Mouse (Mus musculus) thymus, postnatal 36 days (tissue): ENCODE data around the gene Mitf.

ENCODE experiments used
- DNase-seq, 2 experiments: peaks; one replicate each; pipeline ENCODE4 v3.0.0; 2022; ENCODE audit warnings: mixed read lengths in 2 of 2

Mitf gene

DNA sequence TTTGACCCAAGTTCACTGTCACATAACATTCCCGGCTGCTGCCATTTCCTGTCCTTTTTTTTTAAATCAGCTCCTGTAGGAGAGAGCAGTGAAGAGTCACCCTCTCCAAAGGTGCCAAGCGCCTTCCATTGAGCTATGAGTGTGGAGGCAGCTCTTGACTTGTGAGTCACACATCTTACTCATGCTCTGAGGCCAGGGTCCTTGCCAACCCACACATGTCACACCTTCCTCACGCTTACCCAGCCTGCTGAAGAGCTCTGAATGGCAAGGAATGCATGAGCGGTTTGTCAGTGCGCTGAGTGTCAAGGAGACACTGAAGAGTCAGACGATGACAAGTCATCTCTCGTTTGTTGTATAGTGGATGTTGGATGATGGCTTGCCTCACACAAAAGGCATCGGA is 146.0 kb downstream of the Mitf start:
- no peak for DNase-seq

DNA sequence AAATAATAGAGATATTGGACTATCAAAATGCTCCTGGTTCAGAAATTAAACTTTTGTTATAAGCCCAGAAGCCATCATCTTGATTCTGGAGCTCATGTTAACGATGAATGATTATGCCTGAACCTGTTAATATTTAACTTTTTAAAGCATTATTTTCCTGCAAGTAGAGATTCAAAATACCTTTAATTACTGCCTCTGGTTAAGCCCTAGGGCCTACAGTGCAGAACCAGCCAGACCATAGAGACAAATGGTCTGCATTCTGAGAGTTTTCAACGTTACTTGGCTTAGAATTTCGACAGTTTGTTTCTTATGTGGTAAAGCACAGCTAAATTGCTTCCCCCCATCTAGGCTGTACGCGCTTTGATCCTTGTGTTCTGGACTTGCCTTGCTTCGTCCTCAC is 149.3 kb downstream of the Mitf start:
- DNase-seq = no peak

DNA sequence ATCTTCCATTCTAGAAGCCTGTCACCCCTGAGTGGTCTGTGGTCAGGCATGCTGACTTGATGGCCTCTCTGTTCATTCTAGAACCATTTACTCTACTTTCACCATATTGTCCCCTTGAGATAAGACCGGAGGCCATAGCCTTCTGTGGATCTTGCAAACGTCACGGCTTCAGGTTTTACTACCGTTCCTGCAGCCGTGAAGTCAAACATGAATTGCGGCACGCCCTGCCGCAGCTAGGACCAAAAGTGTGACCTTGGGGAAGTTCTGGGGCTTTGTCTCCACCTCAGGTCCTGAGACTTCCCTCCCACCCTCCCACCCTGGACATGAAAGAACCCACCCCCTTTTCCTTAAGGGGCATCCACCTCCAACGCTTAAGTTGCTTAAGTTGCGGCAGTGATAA is 149.8 kb downstream of the Mitf start:
- no peak for DNase-seq

DNA sequence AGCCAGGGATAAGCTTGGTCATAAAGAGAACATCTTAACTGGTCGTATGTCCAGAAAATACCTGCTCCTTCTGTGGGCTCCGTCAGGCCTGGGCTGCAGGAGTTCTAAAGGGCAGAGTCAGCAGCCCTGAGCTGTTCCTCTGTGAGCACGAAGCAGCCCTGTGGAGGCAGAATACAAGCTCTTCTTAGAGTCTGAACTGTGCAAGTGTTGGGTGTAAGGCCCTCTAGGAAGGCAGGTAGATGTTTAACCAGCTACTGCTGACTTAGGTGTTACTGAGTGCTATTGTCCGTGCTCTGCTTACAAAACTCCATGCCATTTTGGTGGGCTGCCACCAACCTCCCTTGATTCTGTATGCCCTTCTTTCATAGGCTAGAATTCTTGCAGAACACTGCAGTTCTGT is 151.4 kb downstream of the Mitf start:
- no peak for DNase-seq

DNA sequence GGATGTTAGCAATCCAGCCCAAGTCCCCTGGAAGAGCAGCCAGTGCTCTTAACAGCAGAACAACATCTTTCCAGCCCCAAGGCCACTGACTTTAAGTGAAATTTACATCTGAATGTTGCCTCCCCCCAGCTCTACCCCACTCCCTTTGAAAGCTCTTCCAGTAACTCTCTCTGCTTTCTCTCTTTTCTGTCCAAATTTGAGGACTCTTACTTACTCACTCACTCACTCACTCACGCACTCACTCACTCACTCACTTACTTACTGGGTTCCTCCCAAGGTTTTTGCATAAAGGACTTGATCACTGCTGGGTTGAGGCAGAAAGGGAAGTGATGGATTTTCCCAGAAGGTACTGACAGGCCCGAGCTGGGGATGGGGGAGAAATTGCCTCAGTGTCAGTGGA is 154.9 kb downstream of the Mitf start:
- DNase-seq = no peak

DNA sequence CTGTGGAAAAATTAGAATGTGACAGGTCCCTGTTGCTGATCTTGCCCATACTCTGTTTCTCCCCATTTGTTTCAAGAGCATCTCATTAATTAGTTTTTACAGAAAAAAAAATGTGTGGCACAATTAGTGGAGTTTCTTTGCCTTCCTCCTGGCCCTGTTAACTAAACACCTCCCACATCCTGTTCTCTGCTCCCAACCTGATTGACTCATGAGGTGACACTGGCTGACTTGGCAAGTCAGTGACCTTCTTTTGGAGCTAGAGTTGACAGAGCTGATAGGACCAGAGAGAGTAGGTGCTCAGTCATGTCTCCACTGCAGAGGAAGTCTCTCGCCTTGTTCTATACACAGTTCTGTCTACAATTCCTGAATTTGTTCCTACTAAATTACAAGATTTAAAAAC is 155.5 kb downstream of the Mitf start:
- DNase-seq = no peak

DNA sequence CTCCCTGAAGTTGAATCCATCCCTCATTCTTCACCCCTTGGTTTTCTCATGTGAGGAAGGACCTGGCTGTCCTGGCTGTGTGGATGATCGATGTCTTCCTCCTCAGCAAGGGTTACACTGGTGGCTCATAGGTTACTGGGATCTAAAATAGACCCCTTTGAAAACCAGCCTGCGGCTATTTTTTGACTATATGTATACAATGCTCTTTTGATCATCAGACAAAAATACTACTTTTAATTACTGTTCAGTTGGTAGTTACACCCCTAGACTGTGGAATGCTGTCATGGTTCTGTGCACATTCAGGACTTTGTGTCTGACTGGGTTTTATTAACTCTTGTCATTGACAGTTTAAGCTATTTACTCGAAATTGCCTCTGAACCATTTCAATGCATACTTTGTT is 157.9 kb downstream of the Mitf start:
- no peak for DNase-seq

DNA sequence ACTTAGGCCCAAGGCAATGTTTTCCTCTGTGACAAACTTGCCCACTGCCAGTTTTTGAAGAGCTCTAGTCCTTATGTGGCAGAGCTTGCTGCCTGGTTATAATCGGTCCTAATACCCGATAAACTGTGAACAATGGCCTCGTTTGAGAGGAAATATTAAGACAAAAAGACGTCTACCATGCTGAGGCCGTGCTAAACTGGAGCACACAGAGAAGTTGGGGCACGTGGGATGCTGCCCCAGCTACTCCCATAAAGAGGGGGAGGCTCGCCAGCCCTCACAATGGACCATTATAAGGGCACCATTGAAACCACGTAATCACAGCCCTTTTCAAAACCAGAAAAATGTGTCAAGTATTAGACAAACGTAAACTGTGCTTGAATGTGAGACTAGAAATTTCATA is 174.8 kb downstream of the Mitf start:
- DNase-seq = no peak

DNA sequence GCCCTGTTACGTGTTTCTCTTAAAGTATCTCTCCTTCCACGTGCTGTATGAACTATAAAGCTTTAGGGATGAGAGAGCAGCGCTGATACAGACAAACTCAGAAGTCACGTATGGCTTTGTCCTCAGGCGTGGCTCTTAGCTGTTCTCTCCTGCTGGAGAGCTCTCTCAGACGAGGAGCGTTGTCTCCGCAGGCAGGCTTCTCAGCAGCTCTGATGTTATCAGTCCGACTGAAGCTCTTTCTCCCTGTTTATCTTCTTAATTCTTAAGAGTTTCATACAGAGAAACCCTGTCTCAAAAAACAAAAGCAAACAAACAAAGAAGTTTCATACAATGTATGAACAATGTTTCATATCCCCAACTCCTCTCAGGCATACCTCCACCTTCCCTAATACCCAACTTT is 178.8 kb downstream of the Mitf start:
- DNase-seq = no peak

DNA sequence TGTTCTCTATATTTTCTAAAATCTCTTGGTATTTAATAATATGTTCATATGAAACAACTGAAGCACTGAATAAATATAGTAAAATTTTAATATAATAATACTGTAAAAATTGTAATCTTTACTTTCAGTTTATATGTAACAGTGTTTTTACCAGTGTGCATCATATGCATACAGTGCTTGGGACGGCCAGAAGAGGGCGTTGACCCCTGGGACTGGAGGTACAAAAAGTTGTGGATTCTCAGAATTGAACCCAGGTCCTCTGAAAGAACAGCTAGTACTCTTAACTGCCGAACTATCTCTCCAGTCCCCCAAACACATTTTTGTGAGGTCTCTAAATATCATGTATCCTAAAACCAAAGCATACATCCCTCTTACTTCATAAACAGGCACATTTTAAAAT is 179.6 kb downstream of the Mitf start:
- no peak for DNase-seq

DNA sequence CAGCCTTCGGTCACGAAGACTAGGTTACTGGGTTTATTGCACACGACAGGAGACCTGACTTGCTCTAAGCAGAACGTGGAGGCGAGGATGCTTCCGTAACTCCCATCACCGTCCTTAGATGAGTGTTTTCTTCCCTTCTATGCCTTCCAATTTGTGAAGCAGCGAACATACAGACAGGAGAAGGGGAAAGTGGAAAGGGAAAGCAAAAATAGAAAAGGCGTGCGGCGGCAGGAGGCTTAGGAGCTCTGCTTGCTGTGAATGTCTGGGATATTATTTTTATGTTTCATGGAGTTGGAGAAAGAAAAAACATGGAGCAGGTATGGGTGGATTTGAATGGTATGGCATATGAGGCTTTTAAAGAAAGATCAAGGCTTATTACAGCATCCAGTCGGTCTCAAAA is 186.7 kb downstream of the Mitf start:
- no peak for DNase-seq

DNA sequence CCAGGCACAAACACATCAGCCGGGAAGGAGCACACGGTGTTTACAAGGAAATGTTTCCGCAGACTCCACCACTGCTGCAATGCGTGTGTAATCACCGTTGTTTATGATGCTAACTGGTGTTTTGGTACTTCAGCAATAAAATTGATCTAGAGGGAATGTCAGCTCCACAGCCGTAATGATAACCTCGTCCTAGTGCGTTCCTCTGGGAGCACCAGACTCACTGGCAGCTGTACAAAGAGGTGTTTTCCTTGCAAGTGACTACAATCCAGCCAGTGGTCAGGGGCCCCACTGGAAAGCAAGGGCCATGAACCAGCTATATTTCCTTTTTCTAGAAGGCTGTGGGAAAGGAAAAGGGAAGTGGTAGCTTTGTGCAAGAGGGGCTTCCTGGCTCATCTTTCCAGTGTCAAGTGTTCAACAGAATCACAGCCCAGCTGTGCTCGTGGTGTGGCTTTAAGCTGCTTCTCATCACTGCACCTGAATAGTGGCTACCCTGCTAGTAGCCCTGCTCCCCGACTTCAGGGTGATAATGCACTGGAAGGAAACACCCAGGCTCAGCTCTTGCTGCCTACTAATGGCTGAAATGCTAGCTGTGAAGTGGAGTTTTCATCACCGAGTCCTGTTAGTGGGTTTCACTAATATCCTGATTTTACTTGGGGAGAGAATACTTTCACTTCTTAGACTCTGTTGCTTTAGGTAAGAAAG is 188.9 kb downstream of the Mitf start:
- no peak for DNase-seq

DNA sequence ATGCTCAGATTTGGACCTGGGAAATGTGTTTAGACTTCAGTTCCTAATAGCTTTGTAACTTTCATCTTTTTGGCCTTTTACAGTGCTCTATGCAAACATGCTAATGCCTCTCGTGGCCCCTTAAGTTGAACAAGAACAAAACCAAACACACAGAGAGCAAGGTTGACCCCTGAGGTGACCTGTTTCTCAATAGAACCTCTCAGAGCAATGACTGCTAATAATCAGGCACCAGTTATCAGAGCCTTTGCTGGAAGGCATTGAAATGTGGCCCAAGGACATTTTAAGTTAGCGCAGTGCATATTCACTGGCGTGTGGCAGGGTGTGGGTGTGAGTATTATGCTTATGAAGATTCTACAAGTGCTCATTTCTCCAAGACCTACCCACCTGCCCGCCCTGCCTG is 194.7 kb downstream of the Mitf start:
- no peak for DNase-seq

DNA sequence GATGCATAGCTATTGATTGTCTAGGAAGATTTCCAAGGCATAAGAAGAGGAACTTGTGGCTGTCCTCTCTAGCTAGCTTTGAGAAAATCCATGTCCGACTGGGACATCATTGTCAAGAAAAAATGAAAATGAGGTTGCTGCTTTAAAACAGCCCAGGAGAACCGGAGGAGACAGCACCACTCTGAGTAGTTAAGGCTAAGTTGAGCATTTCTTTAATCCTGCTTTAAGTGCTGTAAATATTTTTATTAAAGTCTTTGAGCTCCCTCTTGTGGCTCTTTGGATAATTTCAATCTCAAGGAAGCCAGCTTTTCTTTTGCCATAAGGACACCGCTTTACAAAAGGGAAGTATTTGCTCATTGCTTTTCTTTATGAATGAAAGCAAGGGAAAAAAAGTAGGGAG is 196.3 kb downstream of the Mitf start:
- DNase-seq = no peak

DNA sequence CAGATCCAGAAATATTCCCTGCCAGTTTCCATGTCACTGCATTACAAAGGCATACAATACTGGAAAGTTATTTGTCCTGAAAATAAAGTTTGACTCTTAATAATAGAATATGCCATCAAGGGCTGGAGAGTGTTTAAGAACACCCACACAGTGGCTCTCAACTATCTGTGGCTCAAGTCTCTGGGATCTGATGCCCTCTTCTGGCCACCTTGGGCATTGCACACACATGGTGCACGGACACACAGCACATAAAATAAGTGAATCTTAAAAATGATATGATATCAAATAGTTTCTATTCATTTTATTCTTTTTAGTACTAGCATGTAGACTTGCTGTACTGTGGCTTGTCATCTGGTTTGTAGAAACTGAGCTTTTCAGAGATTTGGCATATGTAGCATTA is 198.7 kb downstream of the Mitf start:
- peak; percentile 22 to 41 for DNase-seq

DNA sequence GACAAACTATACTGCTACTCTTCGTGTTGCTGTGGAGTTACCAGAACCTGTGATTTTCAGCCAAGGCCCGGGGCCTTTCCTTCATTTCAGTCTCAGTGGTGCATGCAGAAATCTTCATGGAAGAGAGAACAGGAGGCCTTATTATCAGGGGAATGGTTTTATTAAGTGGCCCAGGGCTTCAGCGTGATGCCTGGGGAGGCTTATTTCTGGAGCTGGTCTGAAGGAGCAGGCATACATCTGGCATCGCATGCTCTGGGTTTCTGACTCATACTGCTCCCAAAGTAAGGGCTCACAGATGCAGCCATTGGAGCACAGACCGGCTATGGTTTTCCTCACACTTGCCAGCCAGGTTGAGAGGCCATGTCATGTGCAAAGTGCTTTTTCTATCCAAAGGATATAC is 208.2 kb downstream of the Mitf start:
- DNase-seq = no peak

DNA sequence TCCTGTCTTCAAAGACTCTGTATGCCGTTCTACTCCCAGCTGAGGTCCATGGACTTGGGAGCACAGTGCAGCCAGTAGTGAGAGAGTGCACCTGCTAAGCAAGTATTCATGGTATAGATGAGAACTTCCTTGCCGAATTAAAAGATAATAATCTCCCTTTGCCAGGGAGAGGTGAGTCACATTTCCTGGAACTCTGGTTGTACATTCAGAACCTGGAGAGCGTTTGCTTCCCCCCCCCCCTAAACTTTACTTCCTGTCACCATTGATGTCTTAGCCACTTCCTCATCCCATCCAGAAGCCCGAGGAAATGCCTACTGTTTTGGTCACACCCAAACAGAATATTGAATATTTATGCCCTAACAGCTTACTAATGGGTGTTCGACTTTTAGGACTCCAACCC is 209.0 kb downstream of the Mitf start:
- DNase-seq = no peak

DNA sequence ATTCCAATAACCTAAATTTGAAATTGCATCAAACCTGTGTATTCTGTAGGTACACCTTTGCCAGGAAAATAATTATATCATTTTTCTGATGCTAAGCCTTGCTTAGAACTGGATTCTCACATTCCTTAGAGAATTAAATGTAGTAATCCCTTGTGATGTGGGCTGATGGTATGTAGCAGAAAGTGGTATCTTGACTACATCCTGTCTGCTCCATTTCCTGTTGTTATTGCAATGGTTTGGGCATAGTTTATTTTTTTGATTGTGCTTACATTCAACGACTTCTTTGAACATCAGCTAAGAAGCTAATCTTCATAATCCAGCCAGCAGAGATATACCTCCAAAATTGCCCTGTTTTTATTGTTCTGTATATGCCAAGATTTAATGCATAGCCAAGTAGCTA is 217.0 kb downstream of the Mitf start:
- no peak for DNase-seq

DNA sequence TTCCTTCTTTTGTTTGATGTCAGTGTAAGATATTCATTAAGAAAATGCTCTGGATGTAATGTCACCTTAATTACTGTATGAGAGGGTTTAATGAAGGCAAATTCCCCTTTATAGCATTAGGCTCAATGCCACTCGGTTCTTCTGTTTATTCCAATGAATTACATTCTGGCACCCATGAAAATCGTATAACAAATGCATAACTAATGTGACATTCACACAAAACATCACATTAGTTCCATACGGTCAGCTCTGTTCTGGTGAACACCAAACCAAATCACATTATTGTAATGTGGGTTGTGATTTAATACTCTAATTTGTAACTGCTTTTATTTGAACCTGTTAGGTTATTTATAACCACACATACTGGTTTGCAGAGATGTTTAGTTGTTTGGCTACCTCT is 231.7 kb downstream of the Mitf start:
- DNase-seq = no peak

DNA sequence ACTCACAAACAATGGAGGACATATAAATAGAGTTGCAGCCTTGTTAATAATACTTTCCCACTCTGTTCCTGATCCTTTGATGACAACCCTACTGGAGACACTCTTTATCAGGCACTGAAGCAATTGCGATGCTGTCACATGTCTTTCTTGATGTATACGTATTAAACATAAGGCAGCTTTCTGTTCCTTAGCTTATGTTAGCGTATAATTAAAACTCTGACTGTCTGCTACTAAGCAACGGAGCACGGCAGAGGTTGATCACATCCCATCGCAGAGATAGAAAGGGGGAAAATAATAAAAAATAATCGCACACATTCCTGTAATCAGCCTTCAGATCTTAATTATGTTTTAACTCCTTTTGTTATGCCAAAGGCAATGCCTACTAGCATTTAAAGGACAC is 234.9 kb downstream of the Mitf start:
- no peak for DNase-seq

DNA sequence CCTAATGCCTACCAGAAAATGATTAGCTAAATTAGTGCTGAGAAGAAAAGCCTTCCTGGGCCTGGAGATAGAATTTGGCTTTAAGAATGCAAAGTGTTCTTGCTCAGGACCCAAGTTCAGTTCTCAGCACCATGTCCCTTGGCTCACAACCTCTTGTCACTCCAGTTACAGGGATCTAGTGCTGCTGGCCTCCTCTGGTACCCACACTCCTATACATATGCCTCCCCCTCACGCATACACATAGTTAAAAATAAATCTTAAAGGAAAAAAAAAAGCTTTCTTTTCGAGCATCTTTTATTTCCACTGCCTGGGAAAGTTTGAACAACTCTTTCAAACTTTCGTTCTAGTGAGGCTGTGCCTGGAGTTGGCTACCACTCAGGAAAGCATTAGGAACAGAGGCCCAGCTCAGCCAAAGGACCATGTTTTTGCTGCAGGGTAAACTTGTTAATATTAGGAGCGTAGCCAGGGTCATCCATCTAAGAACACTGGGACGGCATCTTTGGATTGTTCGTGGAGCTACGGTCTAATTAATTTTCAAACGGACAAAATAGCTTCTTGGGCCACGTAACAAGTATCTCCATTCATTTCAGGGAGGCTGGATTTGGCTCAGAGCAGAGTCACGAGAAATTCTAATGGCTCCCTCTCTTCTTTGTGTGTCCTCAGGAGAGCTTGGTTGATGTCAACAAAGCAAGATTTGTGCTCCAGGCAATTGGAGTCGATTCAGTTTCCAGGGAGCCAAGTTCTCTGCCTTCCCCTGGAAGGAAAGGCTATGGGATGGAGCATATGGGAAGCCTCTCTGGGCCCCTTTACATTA is 239.7 kb downstream of the Mitf start:
- DNase-seq = no peak

DNA sequence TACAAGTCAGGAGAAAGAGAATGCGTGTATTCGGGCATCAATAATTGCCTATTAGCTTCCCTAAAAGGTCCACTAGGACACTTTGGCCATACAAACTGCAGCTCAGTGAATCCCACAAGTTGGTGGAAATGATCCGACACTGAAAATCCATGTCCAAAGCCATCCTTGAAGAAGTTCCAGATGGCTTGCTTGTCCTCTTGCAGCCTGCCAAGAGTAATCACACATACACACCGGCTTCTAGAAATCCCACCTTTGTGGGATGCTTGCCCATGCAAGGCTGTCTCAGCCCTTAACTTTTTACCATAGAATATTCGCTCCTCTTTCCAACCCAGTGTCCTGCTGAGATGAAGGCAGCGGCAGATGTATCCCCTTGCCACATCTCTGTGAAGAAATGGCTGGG is 240.9 kb downstream of the Mitf start:
- no peak for DNase-seq

DNA sequence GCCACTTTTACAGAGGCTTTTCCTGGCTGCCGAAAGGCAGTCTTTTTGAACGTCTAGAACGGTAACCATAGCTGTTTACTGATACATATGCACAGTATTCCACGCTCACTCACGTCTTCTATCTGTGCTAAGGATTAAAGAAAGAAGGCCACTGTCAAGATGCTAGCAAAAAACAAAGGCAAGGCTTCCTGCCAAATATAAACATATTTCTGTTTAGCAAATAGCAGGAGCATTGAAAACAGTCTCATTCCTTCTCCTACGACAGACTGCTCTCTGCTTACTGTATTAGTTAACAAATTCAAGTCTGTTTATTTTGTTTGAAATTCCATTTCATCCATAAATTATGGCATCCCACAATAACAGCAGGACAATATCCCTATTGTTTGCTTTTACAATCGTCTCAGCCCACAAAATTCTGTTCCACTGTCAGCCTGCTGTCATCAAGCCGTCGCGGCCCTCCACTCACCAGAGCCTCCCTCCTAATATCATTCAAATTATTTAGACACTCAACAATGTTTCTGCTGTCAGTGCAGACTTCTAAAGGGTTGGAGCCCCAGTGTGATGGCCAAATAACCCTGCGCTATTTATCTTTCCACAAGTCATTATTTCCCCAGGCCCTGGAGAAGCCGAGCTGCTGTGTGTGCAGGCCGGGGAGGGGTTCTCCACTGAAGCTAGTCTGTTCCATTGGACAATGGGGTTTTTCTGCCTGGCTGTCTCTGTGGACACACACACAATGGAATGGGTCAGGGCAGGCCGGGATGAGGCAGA is 242.0 kb downstream of the Mitf start:
- DNase-seq = no peak

DNA sequence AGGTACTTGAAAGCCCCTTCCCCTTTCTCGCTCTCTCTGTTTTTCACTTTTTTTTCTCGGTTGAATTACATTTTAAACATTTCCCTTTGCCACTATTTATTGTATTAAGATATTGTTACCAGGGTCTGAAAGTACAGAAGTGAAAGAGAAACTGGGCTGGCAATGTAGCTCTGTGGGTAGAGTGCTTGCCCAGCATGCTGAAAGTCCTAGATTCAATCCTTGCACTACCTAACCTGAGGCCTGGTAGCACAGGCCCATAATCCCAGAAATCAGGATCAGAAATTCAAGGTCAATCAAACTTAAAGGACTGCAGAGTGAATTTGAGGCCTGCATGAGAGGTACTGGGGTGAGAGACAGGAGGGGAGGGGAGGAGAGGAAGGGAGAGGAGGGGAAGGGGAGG is 242.7 kb downstream of the Mitf start:
- no peak for DNase-seq
